Mouse (Mus musculus) retina, adult 2 months (tissue): ENCODE data around the gene Cd248.
"Not testable (repeated sequence)": the region's sequence is repeated elsewhere in the genome, so short reads cannot be mapped to it uniquely, and the experiment has no call there.

Source experiments
- DNase-seq: peaks from one replicate; pipeline ENCODE4 v3.0.0-alpha.2; 2012; ENCODE audit warnings: low read depth, low spot score

Gene Cd248

GRCm38 (mm10) chr19:5073518-5073917, 5.6 kb downstream of the Cd248 start:
- no peak for DNase-seq

DNA sequence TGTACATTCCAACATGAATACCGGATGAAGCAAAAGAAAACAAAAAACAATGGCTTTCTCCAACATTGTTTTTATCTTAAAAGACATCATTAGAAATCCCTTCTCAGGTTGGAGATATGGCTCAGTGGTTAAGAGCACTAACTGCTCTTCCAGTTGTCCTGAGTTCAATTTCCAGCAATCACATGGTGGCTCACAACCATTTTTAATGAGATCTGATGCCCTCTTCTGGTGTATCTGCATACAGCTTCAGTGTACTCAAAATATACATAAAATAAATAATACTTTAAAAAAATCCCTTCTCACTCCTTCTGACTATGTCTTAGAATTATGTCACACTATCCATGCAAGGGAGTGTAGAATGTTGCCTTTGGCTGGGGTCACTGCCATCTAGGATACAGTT, 11.4 kb downstream of the Cd248 start:
- no peak for DNase-seq

DNA sequence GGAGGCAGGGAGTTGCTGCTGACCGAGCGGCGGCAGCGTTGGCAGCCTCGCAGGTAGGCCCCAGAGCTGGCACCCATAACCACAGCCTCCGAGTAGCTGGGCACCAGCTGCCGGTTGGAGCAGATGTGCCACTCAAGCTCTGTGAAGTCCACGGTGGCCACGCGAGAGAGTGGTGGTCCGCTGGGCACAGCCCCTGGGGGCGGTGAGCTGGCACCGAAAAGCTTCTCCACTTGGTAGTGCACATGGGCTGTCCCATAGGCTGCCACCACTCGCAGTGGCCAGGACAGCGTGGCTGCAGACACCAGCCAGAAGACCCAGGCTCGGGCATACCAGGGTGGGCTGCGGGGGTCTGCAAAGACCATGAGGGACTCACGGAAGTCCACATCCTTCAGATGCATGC, 14.1 kb downstream of the Cd248 start:
- no peak for DNase-seq

- no peak for DNase-seq
Measured at GRCm38 (mm10) chr19:5082596-5082995, 14.7 kb downstream of the Cd248 start.

- no peak for DNase-seq
Measured at GRCm38 (mm10) chr19:5083961-5084833, 16.3 kb downstream of the Cd248 start.

DNA sequence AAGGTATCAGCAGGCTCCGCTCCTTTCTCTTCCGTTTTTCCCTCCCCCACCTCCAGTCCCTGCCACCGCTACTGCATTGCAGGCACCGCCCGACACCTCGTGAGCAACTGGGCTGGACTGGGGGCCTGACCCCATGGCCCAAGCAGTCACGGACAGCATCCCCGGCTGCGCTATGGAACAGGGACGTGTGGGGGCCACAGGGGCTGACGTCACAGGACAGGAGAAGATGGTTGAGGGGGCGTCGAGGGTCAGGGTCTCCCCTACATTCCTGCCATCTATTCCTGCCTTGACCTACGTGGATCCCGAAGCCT, 16.9 kb downstream of the Cd248 start:
- no peak for DNase-seq

GRCm38 (mm10) chr19:5085145-5085863, 17.4 kb downstream of the Cd248 start, which contains the start of gene Tmem151a:
Gene Tmem151a (minus strand): TSS chr19:5085531.
- no peak for DNase-seq

DNA sequence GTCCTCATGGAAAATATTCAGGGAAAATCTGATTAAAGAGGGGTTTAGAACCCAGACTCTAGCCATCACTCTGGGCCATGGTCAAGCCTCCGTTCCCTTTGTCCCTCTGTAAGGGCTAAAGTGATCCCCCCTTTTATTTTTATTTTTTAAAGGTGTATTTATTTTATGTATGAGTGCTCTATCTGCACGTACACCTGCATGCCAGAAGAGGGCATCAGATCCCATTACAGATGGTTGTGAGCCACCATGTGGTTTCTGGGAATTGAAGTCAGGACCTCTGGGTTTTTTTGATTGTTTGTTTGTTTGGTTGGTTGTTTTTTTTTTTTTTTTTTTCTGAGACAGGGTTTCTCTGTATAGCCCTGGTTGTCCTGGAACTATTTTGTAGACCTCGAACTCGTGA, 18.7 kb downstream of the Cd248 start:
- not testable (repeated sequence) for DNase-seq

- DNase-seq: peak; percentile 99
Measured at GRCm38 (mm10) chr19:5087884-5088728, 20.2 kb downstream of the Cd248 start, which contains the start of gene Yif1a. Gene Yif1a (plus strand): TSS chr19:5088538.

GRCm38 (mm10) chr19:5089324-5089723, 21.4 kb downstream of the Cd248 start:
- DNase-seq: no peak

DNA sequence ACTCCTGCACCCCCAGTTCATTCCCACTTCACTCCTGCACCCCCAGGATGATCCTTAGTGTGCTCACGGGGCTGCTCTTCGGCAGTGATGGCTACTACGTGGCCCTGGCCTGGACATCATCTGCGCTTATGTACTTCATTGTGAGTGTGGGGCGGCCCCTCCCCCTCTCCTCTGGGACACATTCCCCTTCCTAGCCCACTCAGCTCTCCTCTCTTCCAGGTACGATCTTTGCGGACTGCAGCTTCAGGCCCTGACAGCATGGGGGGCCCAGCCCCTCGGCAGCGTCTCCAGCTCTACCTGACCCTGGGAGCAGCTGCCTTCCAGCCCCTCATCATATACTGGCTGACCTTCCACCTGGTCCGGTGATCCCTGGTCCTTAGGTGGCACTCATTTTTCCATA, 24.2 kb downstream of the Cd248 start:
- DNase-seq: no peak

DNA sequence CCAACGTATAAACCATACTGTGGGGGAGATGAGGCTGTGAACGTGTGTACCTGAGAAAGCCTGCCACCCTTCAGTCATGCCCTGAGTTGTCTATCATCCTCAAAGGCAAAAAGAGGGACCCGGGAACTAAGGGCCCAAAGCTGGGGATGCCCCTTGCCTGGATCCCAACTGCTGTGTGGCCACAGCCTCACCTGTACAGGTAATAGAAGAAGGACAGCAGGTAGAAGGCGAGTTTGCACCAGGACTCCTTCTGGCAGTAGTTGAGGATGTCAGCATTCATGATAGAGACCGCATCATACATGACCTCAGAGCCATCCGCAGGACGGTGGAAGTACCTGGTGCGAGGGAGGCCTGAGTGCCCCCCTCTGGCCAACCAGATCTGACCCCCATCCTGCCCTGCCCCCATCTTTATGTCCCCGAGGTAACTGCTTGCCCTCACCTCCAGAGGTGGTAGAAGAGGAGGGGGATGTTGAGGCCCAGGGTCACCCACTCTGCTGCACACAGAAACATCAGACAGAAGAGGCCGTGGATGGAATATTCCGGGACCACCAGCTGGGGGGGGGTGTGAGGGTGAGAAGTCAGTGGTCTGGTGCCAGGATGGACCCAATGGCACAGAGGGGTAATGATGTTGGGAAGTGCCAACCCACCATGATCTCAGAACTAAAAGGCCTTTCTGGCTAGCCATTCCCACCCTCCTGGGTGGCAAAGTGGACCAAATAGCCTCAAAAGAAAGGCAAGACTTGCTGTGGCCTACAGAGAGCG, 25.8 kb downstream of the Cd248 start:
- DNase-seq: no peak

- no peak for DNase-seq
Measured at GRCm38 (mm10) chr19:5094243-5094632, 26.4 kb downstream of the Cd248 start.

DNA sequence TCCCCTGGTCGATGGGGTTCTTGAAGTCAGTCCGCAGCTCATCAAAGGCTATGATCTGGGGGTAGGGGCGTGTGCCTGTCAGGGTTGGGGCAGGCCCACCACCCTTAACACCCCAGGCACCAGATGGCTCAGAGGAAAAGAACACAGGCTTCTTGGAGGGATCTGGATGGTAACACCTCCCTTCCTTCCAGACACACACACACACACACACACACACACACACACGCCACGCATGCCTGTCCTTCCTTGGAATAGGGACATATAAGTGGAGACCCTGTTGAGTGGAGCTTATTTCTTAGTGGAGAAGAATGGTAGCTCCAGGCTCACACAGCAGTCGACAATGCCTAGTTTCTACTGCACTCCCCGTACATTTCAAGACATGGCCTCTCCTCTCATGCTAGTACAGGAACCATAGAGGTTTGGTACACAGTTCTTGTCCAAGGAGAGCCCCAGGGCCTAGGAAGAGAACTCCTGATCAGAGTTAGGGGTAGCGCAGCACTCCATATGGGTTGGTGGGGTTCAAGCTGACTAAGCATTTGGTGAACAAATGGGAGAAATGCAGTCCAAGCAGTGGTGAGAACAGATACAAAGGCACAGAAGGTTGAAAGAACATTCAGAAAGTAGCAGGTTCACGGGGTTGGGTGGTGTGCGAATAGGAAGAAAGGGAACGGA, 27.0 kb downstream of the Cd248 start:
- no peak for DNase-seq

GRCm38 (mm10) chr19:5095887-5096474, 28.1 kb downstream of the Cd248 start:
- no peak for DNase-seq

- DNase-seq: no peak
Measured at GRCm38 (mm10) chr19:5097521-5098362, 29.9 kb downstream of the Cd248 start.

- no peak for DNase-seq
Measured at GRCm38 (mm10) chr19:5098363-5099143, 30.7 kb downstream of the Cd248 start, which contains the start of gene Cnih2. Gene Cnih2 (minus strand): TSS chr19:5098521.

- DNase-seq: no peak
Measured at GRCm38 (mm10) chr19:5106074-5106473, 38.2 kb downstream of the Cd248 start.
